Mouse (Mus musculus) stomach, postnatal 0 days (tissue): Measurements from ENCODE around the gene Dnmt3b. TPM values are rescaled to one million over a fixed set of nuclear protein-coding genes. Genes with fewer than 3 reads are reported as not detected.

ENCODE experiments used
- ATAC-seq: fragments of 200-750 bp; cut with Nextera tagmentation; 2 replicates; pipeline ENCODE4 v1.8.0; 2017; ENCODE audit not compliant: low FRiP score, low TSS enrichment
- DNase-seq: peaks from one replicate; pipeline ENCODE4 v3.0.0-alpha.2; 2016; ENCODE audit warnings: low spot score
- H3K27ac ChIP-seq: fragments of 300-500 bp; sonication (generic); replicated peaks from 2 replicates; pipeline ENCODE4 v1.5.1; 2014; ENCODE audit warnings: mild to moderate bottlenecking, control low read depth
- H3K27me3 ChIP-seq: fragments of 300-500 bp; sonication (generic); 2 replicates; pipeline ENCODE4 v1.6.1; 2014; ENCODE audit warnings: low read length; ENCODE audit not compliant: control insufficient read depth, insufficient read depth
- H3K36me3 ChIP-seq: fragments of 300-500 bp; sonication (generic); 2 replicates; pipeline ENCODE4 v1.6.1; 2014; ENCODE audit warnings: low read length, mixed read lengths; ENCODE audit not compliant: control insufficient read depth, insufficient read depth
- H3K4me1 ChIP-seq: fragments of 300-500 bp; sonication (generic); replicated peaks from 2 replicates; pipeline ENCODE4 v1.6.1; 2014; ENCODE audit warnings: antibody characterized with exemption; ENCODE audit not compliant: control insufficient read depth, insufficient read depth
- H3K4me2 ChIP-seq: fragments of 300-500 bp; sonication (generic); replicated peaks from 2 replicates; pipeline ENCODE4 v1.6.1; 2014; ENCODE audit warnings: low read depth, mild to moderate bottlenecking, control low read depth, moderate library complexity
- H3K4me3 ChIP-seq: fragments of 300-500 bp; sonication (generic); 2 replicates; pipeline ENCODE4 v1.5.1; 2014; ENCODE audit warnings: low read depth, low read length, control low read depth
- H3K9ac ChIP-seq: fragments of 300-500 bp; sonication (generic); 2 replicates; pipeline ENCODE4 v1.6.1; 2014; ENCODE audit warnings: mild to moderate bottlenecking, low read length, control low read depth, mixed read lengths
- H3K9me3 ChIP-seq: fragments of 300-500 bp; sonication (generic); 2 replicates; pipeline ENCODE4 v1.6.1; 2016; ENCODE audit warnings: low read length; ENCODE audit not compliant: control insufficient read depth
- CTCF ChIP-seq: IDR thresholded peaks from 2 replicates; pipeline ENCODE4 v1.5.1; 2016; ENCODE audit warnings: antibody characterized with exemption, low read depth, mild to moderate bottlenecking, moderate library complexity
- EP300 ChIP-seq: optimal IDR thresholded peaks from 2 replicates; pipeline ENCODE3; 2016; ENCODE audit warnings: antibody characterized with exemption
- WGBS: fragments of 180-500 bp; shearing (Covaris S2); extraction: QIAGEN DNeasy Blood & Tissue Kit; methylation state at CpG from one replicate; pipeline ENCODE4 v1.1.7; 2014; 5-methylcytosine and 5-hydroxymethylcytosine counted together
- polyA plus RNA-seq: library from polyadenylated mRNA; unstranded; fragments of >200 nt; fragmentation: Nextera tagmentation; extraction: Ambion mirVana; gene quantifications from 2 replicates; pipeline ENCODE4 v1.2.1, GENCODE M21; 2015

Gene Dnmt3b
- polyA plus RNA-seq, 1 experiment from 2014 or later: 3.0 TPM

- H3K4me2 ChIP-seq: no peak overlapping the region
- H3K27ac ChIP-seq: no peak overlapping the region
- no peak for ATAC-seq
- no peak overlapping the region for H3K4me3 ChIP-seq
- peaks cover 8% of the 10 kb centered on the region; the same call in 1 of the 2 replicates for H3K4me1 ChIP-seq
- H3K27me3 ChIP-seq: no peaks in the 10 kb centered on the region
- 97% methylated on average over 1 of the region's 1 CpGs for WGBS
- no peaks in the 10 kb centered on the region for H3K36me3 ChIP-seq
- no peak overlapping the region for H3K9ac ChIP-seq
- no peak for DNase-seq
- TF ChIP-seq EP300 (no peak), CTCF (no peak)
- H3K9me3 ChIP-seq: no peaks in the 10 kb centered on the region
Measured at GRCm38 (mm10) chr2:153611743-153612142, 37.5 kb upstream of the Dnmt3b start.

- Histone ChIP-seq H3K9me3 (no peaks in the 10 kb centered on the region), H3K9ac (no peak overlapping the region), H3K4me1 (peaks cover 8% of the 10 kb centered on the region; the same call in 1 of the 2 replicates), H3K4me2 (no peak overlapping the region), H3K36me3 (no peaks in the 10 kb centered on the region), H3K27me3 (no peaks in the 10 kb centered on the region), H3K27ac (no peak overlapping the region), H3K4me3 (no peak overlapping the region)
- WGBS: 22% methylated on average over 3 of the region's 3 CpGs
- DNase-seq: no peak
- ATAC-seq: no peak
- TF ChIP-seq EP300 (no peak), CTCF (no peak)
Measured at GRCm38 (mm10) chr2:153612594-153613281, 36.5 kb upstream of the Dnmt3b start.

- H3K9ac ChIP-seq: no peak overlapping the region
- TF ChIP-seq EP300 (no peak), CTCF (no peak)
- H3K36me3 ChIP-seq: peaks cover 25% of the 10 kb centered on the region
- no peaks in the 10 kb centered on the region for H3K9me3 ChIP-seq
- ATAC-seq (no peak), DNase-seq (no peak)
- no peak overlapping the region for H3K4me3 ChIP-seq
- H3K4me1 ChIP-seq: peaks cover 4% of the 10 kb centered on the region; the same call in 1 of the 2 replicates
- no peak overlapping the region for H3K4me2 ChIP-seq
- no peaks in the 10 kb centered on the region for H3K27me3 ChIP-seq
- H3K27ac ChIP-seq: no peak overlapping the region
- 91% methylated on average over 3 of the region's 3 CpGs for WGBS
Measured at GRCm38 (mm10) chr2:153616893-153617292, 32.4 kb upstream of the Dnmt3b start.

GRCm38 (mm10) chr2:153618439-153618838 is 30.8 kb upstream of the Dnmt3b start:
- WGBS: 95% methylated on average over 6 of the region's 6 CpGs
- Histone ChIP-seq H3K4me1 (no peaks in the 10 kb centered on the region), H3K4me3 (no peak overlapping the region), H3K9me3 (no peaks in the 10 kb centered on the region), H3K4me2 (no peak overlapping the region), H3K27ac (no peak overlapping the region), H3K36me3 (peaks cover 35% of the 10 kb centered on the region), H3K9ac (no peak overlapping the region), H3K27me3 (no peaks in the 10 kb centered on the region)
- ATAC-seq: no peak
- TF ChIP-seq CTCF (no peak), EP300 (no peak)
- no peak for DNase-seq

GRCm38 (mm10) chr2:153618889-153619288 is 30.4 kb upstream of the Dnmt3b start:
- Histone ChIP-seq H3K4me1 (no peaks in the 10 kb centered on the region), H3K9ac (no peak overlapping the region), H3K4me3 (no peak overlapping the region), H3K9me3 (no peaks in the 10 kb centered on the region), H3K4me2 (no peak overlapping the region), H3K36me3 (peaks cover 35% of the 10 kb centered on the region), H3K27ac (no peak overlapping the region), H3K27me3 (no peaks in the 10 kb centered on the region)
- ATAC-seq: no peak
- no peak for DNase-seq
- no peak for TF ChIP-seq EP300
- TF ChIP-seq CTCF: no peak
- WGBS: 77% methylated on average over 10 of the region's 10 CpGs

GRCm38 (mm10) chr2:153622449-153622848 is 26.8 kb upstream of the Dnmt3b start:
- peaks cover 44% of the 10 kb centered on the region for H3K36me3 ChIP-seq
- TF ChIP-seq CTCF: no peak
- no peak for TF ChIP-seq EP300

More at GRCm38 (mm10) chr2:153622449-153622848, 26.8 kb upstream of the Dnmt3b start:
- H3K9ac ChIP-seq: no peak overlapping the region
- H3K27me3 ChIP-seq: no peaks in the 10 kb centered on the region
- H3K4me1 ChIP-seq: no peaks in the 10 kb centered on the region
- no peak overlapping the region for H3K27ac ChIP-seq
- ATAC-seq (no peak), DNase-seq (no peak)
- no peaks in the 10 kb centered on the region for H3K9me3 ChIP-seq
- H3K4me3 ChIP-seq: no peak overlapping the region
- no peak overlapping the region for H3K4me2 ChIP-seq
- WGBS: 68% methylated on average over 10 of the region's 10 CpGs
